Mouse (Mus musculus) lung, adult 2 months (tissue): ENCODE results near the gene Ppp6r3. TPM values are rescaled to one million over a fixed set of nuclear protein-coding genes. Genes with fewer than 3 reads are reported as not detected.

Experiments
- DNase-seq: peaks from one replicate; pipeline ENCODE4 v3.0.0; 2022
- H3K4me1 ChIP-seq: fragments of 200-500 bp; 2 replicates; pipeline ENCODE4 v1.6.1; 2011; ENCODE audit warnings: low read length; ENCODE audit not compliant: control insufficient read depth, insufficient read depth
- H3K4me3 ChIP-seq: fragments of 200-500 bp; replicated peaks from 2 replicates; pipeline ENCODE3; 2011; ENCODE audit warnings: low read depth, mild to moderate bottlenecking, control low read depth, low read length; ENCODE audit errors: extremely low read depth
- CTCF ChIP-seq: fragments of 200-500 bp; IDR thresholded peaks from 2 replicates; pipeline ENCODE4 v1.5.1; 2011; ENCODE audit warnings: mild to moderate bottlenecking, low read length, control low read depth; ENCODE audit not compliant: insufficient read depth
- POLR2A ChIP-seq: fragments of 200-500 bp; IDR thresholded peaks from 2 replicates; pipeline ENCODE4 v1.6.1; 2011; ENCODE audit warnings: low read depth, mild to moderate bottlenecking, control low read depth, low read length, borderline replicate concordance; ENCODE audit errors: extremely low read depth
- WGBS: fragments of 180-500 bp; shearing (Covaris S2); methylation state at CpG from one replicate; pipeline ENCODE4 v1.1.7; 2018; 5-methylcytosine and 5-hydroxymethylcytosine counted together
- polyA plus RNA-seq: library from polyadenylated mRNA; depleted of rRNA; stranded (reverse); fragments of >200 nt; gene quantifications from 2 replicates; pipeline ENCODE4 v1.2.3, GENCODE M21; 2012; rRNA removed

Gene Ppp6r3
- polyA plus RNA-seq, 1 experiment = 55.6 TPM

- no peak overlapping the region for H3K4me3 ChIP-seq
- WGBS = 70% methylated on average over 15 of the region's 15 CpGs
- no peak for TF ChIP-seq POLR2A
- no peak for TF ChIP-seq CTCF
- DNase-seq = no peak
- 0 out of 2 replicates have a peak, but pooled peaks cover under 1% of the 10 kb centered on the region for H3K4me1 ChIP-seq
These were observed 147.3 kb downstream of the Ppp6r3 start for GRCm38 (mm10) chr19:3428057-3428830.

DNA sequence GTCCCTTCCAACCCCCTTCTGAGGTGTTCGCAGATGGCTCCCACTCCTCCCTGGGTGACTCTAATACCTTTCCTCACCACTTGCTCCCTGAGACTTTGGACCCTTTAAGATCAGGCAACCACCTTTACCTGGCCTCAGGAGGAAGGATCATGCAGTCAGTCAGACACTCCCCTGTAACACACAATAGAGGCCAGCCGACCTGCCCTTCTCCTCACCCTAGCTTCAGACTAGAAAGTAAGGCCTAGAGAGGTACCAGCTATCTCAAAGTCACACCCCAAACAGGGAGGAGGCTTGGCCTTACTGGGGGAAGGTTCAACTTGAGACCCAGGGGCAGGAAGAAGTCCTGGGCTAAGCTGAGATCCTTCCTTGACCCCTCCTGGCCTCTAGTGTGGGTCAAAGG is 151.3 kb downstream of the Ppp6r3 start:
- WGBS = 67% methylated on average over 2 of the region's 2 CpGs
- no peak for TF ChIP-seq CTCF
- no peak for TF ChIP-seq POLR2A
- no peak for DNase-seq
- 0 out of 2 replicates have a peak, but pooled peaks cover 2% of the 10 kb centered on the region for H3K4me1 ChIP-seq
- H3K4me3 ChIP-seq = no peak overlapping the region

- peak; percentile 10 for DNase-seq
- Histone ChIP-seq H3K4me3 (no peak overlapping the region), H3K4me1 (0 out of 2 replicates have a peak, but pooled peaks cover 2% of the 10 kb centered on the region)
- TF ChIP-seq CTCF = no peak
- TF ChIP-seq POLR2A = no peak
- 28% methylated on average over 4 of the region's 4 CpGs for WGBS
These were observed 152.6 kb downstream of the Ppp6r3 start for GRCm38 (mm10) chr19:3422981-3423380.

- H3K4me1 ChIP-seq = 0 out of 2 replicates have a peak, but pooled peaks cover 2% of the 10 kb centered on the region
- DNase-seq = no peak
- 65% methylated on average over 6 of the region's 6 CpGs for WGBS
- no peak for TF ChIP-seq CTCF
- TF ChIP-seq POLR2A = no peak
- H3K4me3 ChIP-seq = no peak overlapping the region
These were observed 153.1 kb downstream of the Ppp6r3 start for GRCm38 (mm10) chr19:3422488-3422887.

- H3K4me1 ChIP-seq = peaks cover 5% of the 10 kb centered on the region; the same call in 1 of the 2 replicates
- TF ChIP-seq CTCF = no peak
- no peak for TF ChIP-seq POLR2A
- WGBS = 47% methylated on average over 5 of the region's 5 CpGs
- no peak overlapping the region for H3K4me3 ChIP-seq
- DNase-seq = no peak
These were observed 156.3 kb downstream of the Ppp6r3 start for GRCm38 (mm10) chr19:3419251-3419650.

GRCm38 (mm10) chr19:3414268-3414733 is 161.2 kb downstream of the Ppp6r3 start, which contains the start of gene Gal:
Gal (minus strand) TSS chr19:3414544.
- WGBS = 3% methylated on average over 37 of the region's 37 CpGs
- no peak within 1 kb of the TSS for H3K4me3 ChIP-seq
- peak; percentile 12 for DNase-seq
- H3K4me1 ChIP-seq = peaks cover 7% of the 10 kb centered on the region; the same call in 1 of the 2 replicates
- TF ChIP-seq POLR2A = no peak
- TF ChIP-seq CTCF = no peak

- no peaks in the 10 kb centered on the region for H3K4me1 ChIP-seq
These were observed 169.8 kb downstream of the Ppp6r3 start for GRCm38 (mm10) chr19:3405531-3406281.

More at GRCm38 (mm10) chr19:3405531-3406281, 169.8 kb downstream of the Ppp6r3 start:
- WGBS = 52% methylated on average over 1 of the region's 1 CpGs
- TF ChIP-seq CTCF = no peak
- TF ChIP-seq POLR2A = no peak
- no peak for DNase-seq
- H3K4me3 ChIP-seq = no peak overlapping the region

Other genes with a start within 250 kb of the Ppp6r3 start
- 0.41 and 0.48 TPM in 2 replicates for gene Tesmin, start 186.9 kb downstream of the Ppp6r3 start, polyA plus RNA-seq
- 4.0 and 4.9 TPM in 2 replicates for gene Gal, start 161.2 kb downstream of the Ppp6r3 start, polyA plus RNA-seq
- gene Lrp5, start 110.8 kb upstream of the Ppp6r3 start, polyA plus RNA-seq = 85.8 and 87.8 TPM in 2 replicates
- gene 1810055G02Rik, start 132.5 kb upstream of the Ppp6r3 start, polyA plus RNA-seq = 36.3 and 41.4 TPM in 2 replicates
- gene Kmt5b, start 191.7 kb upstream of the Ppp6r3 start, polyA plus RNA-seq = 19.6 and 23.7 TPM in 2 replicates